Mouse (Mus musculus): ENCODE data around the gene Ctf1. TPM values are rescaled to one million over a fixed set of nuclear protein-coding genes. Genes with fewer than 3 reads are reported as not detected.

The Ctf1 gene
- polyA plus RNA-seq, 1 experiment from 2014 or later: 3.5 TPM

DNA sequence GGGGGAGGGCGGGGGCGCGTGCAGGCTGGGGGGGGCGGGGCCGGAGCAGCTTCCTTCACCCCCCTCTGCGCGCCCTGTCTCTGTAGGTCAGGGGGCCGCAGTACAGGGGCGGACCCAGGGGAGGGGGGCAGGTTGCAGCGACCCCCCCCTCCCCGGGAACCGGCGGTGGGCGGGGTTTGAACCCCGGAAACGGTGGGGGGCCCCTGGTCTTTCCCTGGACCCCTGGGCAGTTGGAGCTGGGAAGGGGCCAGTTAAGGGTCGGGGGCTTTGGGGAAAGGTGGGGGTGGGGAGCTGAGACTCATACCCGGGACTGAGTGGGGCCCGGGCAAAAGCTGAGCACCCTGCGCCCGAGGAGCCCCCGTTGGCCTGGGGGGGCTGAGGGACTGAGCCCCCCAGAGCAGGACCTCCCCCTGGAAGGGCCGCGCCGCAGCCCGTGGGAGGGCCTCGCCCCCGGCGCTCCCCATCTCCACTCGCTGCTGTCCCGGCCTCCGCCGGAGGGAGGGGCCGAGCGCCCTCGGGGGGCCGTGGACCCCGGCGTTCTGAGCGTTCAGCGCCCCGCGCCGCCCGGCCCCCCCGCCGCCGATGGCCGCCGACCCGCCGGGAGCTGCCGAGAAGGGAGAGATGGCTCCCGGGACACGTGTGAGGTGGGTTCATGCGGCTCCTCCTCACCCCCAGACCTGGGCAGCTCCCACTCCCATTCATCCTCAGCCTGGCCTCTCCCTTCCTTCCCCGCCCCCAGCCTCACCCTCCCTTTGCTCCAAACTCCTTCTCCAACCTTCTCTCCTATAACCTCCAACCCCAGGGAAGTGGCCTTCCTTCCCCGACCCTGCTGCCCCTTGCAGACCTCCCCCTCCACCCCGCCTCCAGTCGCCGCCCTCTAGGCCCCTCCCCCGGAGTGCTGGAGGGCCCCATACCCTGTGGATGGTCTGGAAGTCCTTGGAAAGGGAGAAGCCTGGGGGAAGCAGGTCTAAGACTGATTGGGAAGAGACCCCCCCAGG, 34.3 kb downstream of the Ctf1 start:
- peak overlapping the region; percentile 90 for H3K4me2 ChIP-seq (ENCODE audit: low read length)
- peak overlapping the region; percentile 84 for H3K4me3 ChIP-seq (replicated peaks; ENCODE audit: low read length)
- no peak for ATAC-seq
- WGBS: under 1% methylated on average over 43 of the region's 62 CpGs
- peaks cover 25% of the 10 kb centered on the region for H3K36me3 ChIP-seq (ENCODE audit: control insufficient read depth, insufficient read depth)
- H3K27me3 ChIP-seq (replicated peaks; ENCODE audit: control insufficient read depth, insufficient read depth, low read length): no peaks in the 10 kb centered on the region
- peak overlapping the region; percentile 94 for H3K9ac ChIP-seq (replicated peaks; ENCODE audit: low read depth, low read length)
- peaks cover 21% of the 10 kb centered on the region for H3K4me1 ChIP-seq (replicated peaks; ENCODE audit: control insufficient read depth, insufficient read depth, low read length)
- peak overlapping the region; percentile 66 for H3K27ac ChIP-seq (ENCODE audit: low read length)
- no peaks in the 10 kb centered on the region for H3K9me3 ChIP-seq (ENCODE audit: control insufficient read depth, low read length)

DNA sequence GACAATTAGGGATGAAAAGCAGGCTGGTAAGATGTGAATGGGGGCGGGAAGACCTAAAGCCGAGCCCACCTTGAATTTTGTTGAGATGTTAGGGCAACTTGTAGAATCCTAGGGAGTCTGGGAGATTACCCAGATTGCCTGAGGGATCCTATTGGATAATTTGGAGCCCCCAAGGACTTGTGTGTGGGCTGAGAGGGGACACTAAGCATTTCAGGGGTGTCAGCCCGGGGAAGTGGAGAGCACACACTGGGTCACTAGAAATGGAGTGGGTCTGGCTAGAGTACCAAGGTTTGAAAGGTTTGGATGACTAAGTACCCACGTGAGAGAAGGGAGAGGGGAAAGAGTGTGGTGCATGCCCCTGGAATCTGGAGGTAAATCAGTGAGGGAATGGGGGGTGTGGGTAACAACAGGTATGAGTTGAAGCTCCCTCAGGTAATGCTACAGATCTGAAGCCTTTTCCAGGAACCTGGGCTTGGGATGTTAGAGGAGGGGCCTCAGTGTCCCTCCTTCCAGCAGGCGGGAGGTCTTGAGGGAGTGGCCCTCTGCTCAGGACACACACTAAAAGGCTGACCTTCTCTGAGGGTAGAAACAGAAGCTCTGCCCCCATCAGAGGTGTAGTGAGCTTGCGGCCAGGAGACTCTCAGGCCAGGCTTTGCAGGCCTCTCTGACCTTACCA, 35.2 kb downstream of the Ctf1 start:
- WGBS: 35% methylated on average over 6 of the region's 6 CpGs
- peak overlapping the region; percentile 66 for H3K27ac ChIP-seq (ENCODE audit: low read length)

DNA sequence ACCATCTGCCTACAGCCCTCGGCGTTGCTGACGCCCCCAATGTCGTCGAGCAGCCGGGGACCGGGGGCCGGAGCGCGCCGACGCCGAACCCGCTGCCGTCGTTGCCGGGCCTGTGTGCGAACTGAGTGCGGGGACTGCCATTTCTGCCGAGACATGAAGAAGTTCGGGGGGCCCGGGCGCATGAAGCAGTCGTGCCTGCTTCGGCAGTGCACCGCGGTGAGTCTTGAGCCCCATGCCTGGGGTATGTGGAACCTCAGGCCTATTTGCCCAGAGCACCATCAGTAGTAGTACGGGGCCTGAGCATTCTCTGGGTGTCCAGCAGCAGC, 35.7 kb downstream of the Ctf1 start:
- Histone ChIP-seq H3K4me2 (ENCODE audit: low read length) (no peak overlapping the region), H3K9ac (replicated peaks; ENCODE audit: low read depth, low read length) (no peak overlapping the region), H3K36me3 (ENCODE audit: control insufficient read depth, insufficient read depth) (peaks cover 32% of the 10 kb centered on the region), H3K27me3 (replicated peaks; ENCODE audit: control insufficient read depth, insufficient read depth, low read length) (no peaks in the 10 kb centered on the region), H3K4me1 (replicated peaks; ENCODE audit: control insufficient read depth, insufficient read depth, low read length) (peaks cover 21% of the 10 kb centered on the region), H3K9me3 (ENCODE audit: control insufficient read depth, low read length) (no peaks in the 10 kb centered on the region), H3K4me3 (replicated peaks; ENCODE audit: low read length) (no peak overlapping the region), H3K27ac (ENCODE audit: low read length) (no peak overlapping the region)
- WGBS: 90% methylated on average over 28 of the region's 28 CpGs
- ATAC-seq: no peak

More for the DNA sequence above, 35.2 kb downstream of the Ctf1 start:
- Histone ChIP-seq H3K4me3 (replicated peaks; ENCODE audit: low read length) (peak overlapping the region; percentile 84), H3K27me3 (replicated peaks; ENCODE audit: control insufficient read depth, insufficient read depth, low read length) (no peaks in the 10 kb centered on the region), H3K36me3 (ENCODE audit: control insufficient read depth, insufficient read depth) (peaks cover 29% of the 10 kb centered on the region), H3K4me2 (ENCODE audit: low read length) (peak overlapping the region; percentile 90), H3K4me1 (replicated peaks; ENCODE audit: control insufficient read depth, insufficient read depth, low read length) (peaks cover 21% of the 10 kb centered on the region), H3K9me3 (ENCODE audit: control insufficient read depth, low read length) (no peaks in the 10 kb centered on the region), H3K9ac (replicated peaks; ENCODE audit: low read depth, low read length) (peak overlapping the region; percentile 94)
- no peak for ATAC-seq

DNA sequence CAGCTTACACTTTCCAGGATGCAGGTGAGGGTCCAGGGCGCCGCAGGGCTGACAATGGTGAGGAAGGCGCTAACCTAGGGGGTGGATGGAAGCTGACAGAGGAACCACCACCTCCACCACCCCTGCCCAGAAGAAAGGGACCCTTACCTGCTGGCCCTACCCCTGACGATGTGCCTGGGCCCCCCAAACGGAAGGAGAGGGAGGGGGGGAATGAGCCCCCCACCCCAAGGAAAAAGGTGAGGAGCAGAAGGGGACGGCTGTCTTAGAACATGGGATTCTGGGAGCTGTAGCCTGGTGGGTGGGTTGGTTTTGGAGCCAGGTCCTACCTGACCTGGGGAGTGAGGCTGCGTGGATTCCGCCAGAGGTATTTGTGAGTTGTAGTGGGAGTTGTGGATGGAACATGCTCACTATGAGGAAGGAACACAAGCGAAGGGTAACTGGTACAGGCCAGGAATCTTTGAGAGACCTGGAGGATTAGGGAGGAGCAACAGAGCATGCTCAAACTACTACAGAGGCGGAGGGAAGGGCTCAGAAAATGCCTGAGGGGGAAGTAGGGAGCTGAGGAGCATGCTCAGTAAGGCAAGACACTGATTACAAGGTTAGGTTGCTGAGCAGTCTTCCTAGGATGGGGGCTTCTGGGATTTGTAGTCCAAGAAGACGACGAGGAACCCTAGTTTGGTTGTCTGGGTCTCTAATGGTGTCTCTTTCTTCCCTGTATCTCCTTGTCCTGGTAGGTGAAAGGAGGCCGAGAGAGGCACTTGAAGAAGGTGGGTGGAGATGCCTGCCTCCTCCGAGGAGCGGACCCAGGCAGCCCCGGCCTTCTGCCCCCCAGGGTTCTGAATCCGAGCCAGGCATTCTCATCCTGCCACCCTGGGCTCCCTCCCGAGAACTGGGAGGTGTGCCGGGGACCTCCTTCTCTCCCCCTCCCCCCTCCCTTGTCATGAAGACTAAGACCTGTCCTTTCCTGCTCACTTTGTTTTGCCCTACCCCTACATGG, 37.9 kb downstream of the Ctf1 start:
- H3K27me3 ChIP-seq (replicated peaks; ENCODE audit: control insufficient read depth, insufficient read depth, low read length): no peaks in the 10 kb centered on the region
- ATAC-seq: no peak
- no peak overlapping the region for H3K4me2 ChIP-seq (ENCODE audit: low read length)
- peaks cover 16% of the 10 kb centered on the region for H3K4me1 ChIP-seq (replicated peaks; ENCODE audit: control insufficient read depth, insufficient read depth, low read length)
- no peaks in the 10 kb centered on the region for H3K9me3 ChIP-seq (ENCODE audit: control insufficient read depth, low read length)
- H3K27ac ChIP-seq (ENCODE audit: low read length): no peak overlapping the region
- 87% methylated on average over 19 of the region's 19 CpGs for WGBS
- no peak overlapping the region for H3K9ac ChIP-seq (replicated peaks; ENCODE audit: low read depth, low read length)
- no peak overlapping the region for H3K4me3 ChIP-seq (replicated peaks; ENCODE audit: low read length)
- H3K36me3 ChIP-seq (ENCODE audit: control insufficient read depth, insufficient read depth): peaks cover 38% of the 10 kb centered on the region

DNA sequence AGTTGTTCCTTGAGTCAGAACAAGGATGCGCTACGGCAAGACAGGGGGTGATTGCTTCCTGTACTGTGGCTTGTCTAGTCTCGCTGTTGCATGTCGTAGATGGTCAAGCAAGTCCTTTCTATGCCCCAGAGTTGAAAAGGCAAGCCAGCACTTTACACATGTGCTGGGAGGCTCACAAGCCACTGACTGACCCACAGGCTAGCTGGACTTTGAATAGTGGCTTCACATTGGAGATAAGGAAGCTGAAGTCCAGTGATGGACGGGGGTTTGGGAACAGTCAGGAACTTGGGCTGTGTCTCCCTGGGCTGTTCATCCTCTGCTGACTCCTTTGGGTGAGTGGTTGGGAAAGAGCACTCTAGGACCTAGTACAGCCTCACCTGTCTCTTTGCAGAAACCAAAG, 39.1 kb downstream of the Ctf1 start:
- Histone ChIP-seq H3K4me3 (replicated peaks; ENCODE audit: low read length) (no peak overlapping the region), H3K36me3 (ENCODE audit: control insufficient read depth, insufficient read depth) (peaks cover 38% of the 10 kb centered on the region), H3K27me3 (replicated peaks; ENCODE audit: control insufficient read depth, insufficient read depth, low read length) (no peaks in the 10 kb centered on the region), H3K9me3 (ENCODE audit: control insufficient read depth, low read length) (no peaks in the 10 kb centered on the region), H3K4me1 (replicated peaks; ENCODE audit: control insufficient read depth, insufficient read depth, low read length) (peaks cover 16% of the 10 kb centered on the region), H3K4me2 (ENCODE audit: low read length) (no peak overlapping the region), H3K9ac (replicated peaks; ENCODE audit: low read depth, low read length) (no peak overlapping the region), H3K27ac (ENCODE audit: low read length) (no peak overlapping the region)
- 96% methylated on average over 5 of the region's 5 CpGs for WGBS
- ATAC-seq: no peak

DNA sequence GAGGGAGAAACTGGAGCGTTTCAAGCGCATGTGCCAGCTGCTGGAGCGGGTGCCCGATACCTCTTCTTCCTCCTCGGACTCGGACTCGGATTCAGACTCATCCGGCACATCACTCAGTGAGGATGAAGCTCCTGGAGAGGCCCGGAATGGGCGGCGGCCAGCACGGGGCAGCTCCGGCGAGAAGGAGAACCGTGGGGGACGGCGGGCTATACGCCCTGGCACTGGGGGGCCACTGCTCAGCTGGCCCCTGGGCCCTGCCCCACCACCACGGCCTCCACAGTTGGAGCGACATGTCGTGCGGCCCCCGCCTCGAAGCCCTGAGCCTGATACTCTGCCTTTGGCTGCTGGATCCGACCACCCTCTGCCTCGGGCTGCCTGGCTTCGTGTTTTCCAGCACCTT, 39.5 kb downstream of the Ctf1 start:
- Histone ChIP-seq H3K4me3 (replicated peaks; ENCODE audit: low read length) (no peak overlapping the region), H3K4me2 (ENCODE audit: low read length) (no peak overlapping the region), H3K9ac (replicated peaks; ENCODE audit: low read depth, low read length) (no peak overlapping the region), H3K4me1 (replicated peaks; ENCODE audit: control insufficient read depth, insufficient read depth, low read length) (peaks cover 15% of the 10 kb centered on the region), H3K27ac (ENCODE audit: low read length) (no peak overlapping the region), H3K27me3 (replicated peaks; ENCODE audit: control insufficient read depth, insufficient read depth, low read length) (no peaks in the 10 kb centered on the region), H3K36me3 (ENCODE audit: control insufficient read depth, insufficient read depth) (peaks cover 38% of the 10 kb centered on the region), H3K9me3 (ENCODE audit: control insufficient read depth, low read length) (no peaks in the 10 kb centered on the region)
- no peak for ATAC-seq
- whole genome bisulfite sequencing: 94% methylated on average over 26 of the region's 27 CpGs

DNA sequence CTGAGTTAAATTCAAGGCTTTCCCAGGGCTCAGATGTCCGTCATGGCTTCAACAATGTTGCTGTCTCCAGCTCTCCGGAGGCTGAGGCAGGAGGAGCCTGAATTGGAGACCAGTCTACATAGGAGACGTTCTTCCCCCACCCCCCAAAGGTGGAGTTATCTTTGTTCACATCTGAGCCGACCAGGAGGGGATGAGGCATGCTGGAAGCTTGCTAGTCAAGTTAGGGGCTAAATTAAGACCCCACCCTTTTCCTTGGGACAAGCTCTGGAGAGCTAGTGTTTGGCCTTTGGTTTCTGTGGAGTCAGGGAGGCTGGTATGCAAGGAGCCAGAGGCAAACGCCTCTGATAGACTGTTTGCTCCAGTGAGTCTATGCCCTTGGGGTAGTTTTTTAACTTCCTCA, 40.6 kb downstream of the Ctf1 start:
- 75% methylated on average over 5 of the region's 5 CpGs for WGBS
- Histone ChIP-seq H3K27ac (ENCODE audit: low read length) (no peak overlapping the region), H3K4me1 (replicated peaks; ENCODE audit: control insufficient read depth, insufficient read depth, low read length) (peaks cover 4% of the 10 kb centered on the region), H3K36me3 (ENCODE audit: control insufficient read depth, insufficient read depth) (peaks cover 38% of the 10 kb centered on the region), H3K9me3 (ENCODE audit: control insufficient read depth, low read length) (no peaks in the 10 kb centered on the region), H3K4me3 (replicated peaks; ENCODE audit: low read length) (no peak overlapping the region), H3K9ac (replicated peaks; ENCODE audit: low read depth, low read length) (no peak overlapping the region), H3K27me3 (replicated peaks; ENCODE audit: control insufficient read depth, insufficient read depth, low read length) (no peaks in the 10 kb centered on the region), H3K4me2 (ENCODE audit: low read length) (no peak overlapping the region)
- ATAC-seq: no peak

DNA sequence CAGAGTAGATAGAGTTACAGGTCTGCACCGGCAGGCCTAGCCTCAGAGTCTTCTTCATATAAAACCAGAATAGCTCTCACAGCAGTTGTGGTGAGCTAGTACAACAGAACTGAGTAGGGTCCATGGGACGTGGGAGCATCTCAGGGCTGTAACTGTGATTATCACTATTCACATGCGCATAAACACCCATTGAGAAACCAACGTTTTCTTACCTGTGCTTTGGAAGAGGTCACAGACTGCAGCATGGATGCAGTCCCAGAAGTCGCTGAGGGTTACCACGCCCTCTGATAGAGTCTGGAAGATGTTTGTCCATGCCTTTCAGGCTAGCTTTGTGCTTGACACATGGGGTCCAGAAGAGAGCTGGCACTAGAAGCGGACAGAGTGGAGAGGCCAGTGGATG, 41.2 kb downstream of the Ctf1 start:
- H3K9me3 ChIP-seq (ENCODE audit: control insufficient read depth, low read length): no peaks in the 10 kb centered on the region
- peaks cover 33% of the 10 kb centered on the region for H3K36me3 ChIP-seq (ENCODE audit: control insufficient read depth, insufficient read depth)
- WGBS: 92% methylated on average over 7 of the region's 7 CpGs
- H3K4me1 ChIP-seq (replicated peaks; ENCODE audit: control insufficient read depth, insufficient read depth, low read length): peaks cover 3% of the 10 kb centered on the region
- ATAC-seq: no peak
- H3K4me3 ChIP-seq (replicated peaks; ENCODE audit: low read length): no peak overlapping the region
- H3K27me3 ChIP-seq (replicated peaks; ENCODE audit: control insufficient read depth, insufficient read depth, low read length): no peaks in the 10 kb centered on the region
- H3K4me2 ChIP-seq (ENCODE audit: low read length): no peak overlapping the region
- no peak overlapping the region for H3K27ac ChIP-seq (ENCODE audit: low read length)
- H3K9ac ChIP-seq (replicated peaks; ENCODE audit: low read depth, low read length): no peak overlapping the region

Data from forebrain, embryonic 16.5 days (tissue).